Mouse (Mus musculus): Measurements from ENCODE around the gene Wdr35. TPM values are rescaled to one million over a fixed set of nuclear protein-coding genes. Genes with fewer than 3 reads are reported as not detected.
A peak's percentile ranks its signal among the peaks of the same experiment; 100 is the strongest.
"Not testable (repeated sequence)": the region's sequence is repeated elsewhere in the genome, so short reads cannot be mapped to it uniquely, and the experiment has no call there.

The Wdr35 gene
- polyA plus RNA-seq, 1 experiment from 2014 or later: 14.6 TPM

- H3K27me3 ChIP-seq (replicated peaks): no peaks in the 10 kb centered on the region
- H3K4me2 ChIP-seq: no peak overlapping the region
- H3K36me3 ChIP-seq: 0 out of 2 replicates have a peak, but pooled peaks cover 3% of the 10 kb centered on the region
- H3K4me3 ChIP-seq: no peak overlapping the region
- 83% methylated on average over 6 of the region's 6 CpGs for WGBS
- no peak overlapping the region for H3K9ac ChIP-seq
- H3K27ac ChIP-seq (ENCODE audit: poor library complexity, severe bottlenecking): no peak overlapping the region
- no peaks in the 10 kb centered on the region for H3K9me3 ChIP-seq (replicated peaks)
- no peak for ATAC-seq (ENCODE audit: insufficient number of reproducible peaks, low FRiP score)
- peaks cover 8% of the 10 kb centered on the region for H3K4me1 ChIP-seq (replicated peaks)
These were observed 34.1 kb downstream of the Wdr35 start for GRCm38 (mm10) chr12:9007811-9008210.

GRCm38 (mm10) chr12:9010311-9010710 is 36.6 kb downstream of the Wdr35 start:
- H3K27me3 ChIP-seq (replicated peaks): no peaks in the 10 kb centered on the region
- H3K9me3 ChIP-seq (replicated peaks): no peaks in the 10 kb centered on the region
- H3K36me3 ChIP-seq: 0 out of 2 replicates have a peak, but pooled peaks cover 5% of the 10 kb centered on the region
- ATAC-seq (ENCODE audit: insufficient number of reproducible peaks, low FRiP score): no peak
- H3K27ac ChIP-seq (ENCODE audit: poor library complexity, severe bottlenecking): no peak overlapping the region
- no peak overlapping the region for H3K4me3 ChIP-seq
- no peak overlapping the region for H3K9ac ChIP-seq
- H3K4me2 ChIP-seq: no peak overlapping the region
- H3K4me1 ChIP-seq (replicated peaks): peaks cover 8% of the 10 kb centered on the region
- 57% methylated on average over 4 of the region's 4 CpGs for WGBS

GRCm38 (mm10) chr12:9016376-9016775 is 42.7 kb downstream of the Wdr35 start:
- Histone ChIP-seq H3K9ac (no peak overlapping the region), H3K4me1 (replicated peaks) (no peaks in the 10 kb centered on the region), H3K4me3 (no peak overlapping the region), H3K27me3 (replicated peaks) (no peaks in the 10 kb centered on the region), H3K27ac (ENCODE audit: poor library complexity, severe bottlenecking) (no peak overlapping the region), H3K36me3 (peaks cover 13% of the 10 kb centered on the region; the same call in 1 of the 2 replicates), H3K4me2 (no peak overlapping the region), H3K9me3 (replicated peaks) (no peaks in the 10 kb centered on the region)
- 90% methylated on average over 9 of the region's 9 CpGs for WGBS
- ATAC-seq (ENCODE audit: insufficient number of reproducible peaks, low FRiP score): no peak

- H3K27me3 ChIP-seq (replicated peaks): no peaks in the 10 kb centered on the region
- H3K4me3 ChIP-seq: no peak overlapping the region
- no peak overlapping the region for H3K4me2 ChIP-seq
- peaks cover 8% of the 10 kb centered on the region; the same call in 1 of the 2 replicates for H3K36me3 ChIP-seq
- ATAC-seq (ENCODE audit: insufficient number of reproducible peaks, low FRiP score): no peak
- H3K27ac ChIP-seq (ENCODE audit: poor library complexity, severe bottlenecking): no peak overlapping the region
- no peaks in the 10 kb centered on the region for H3K9me3 ChIP-seq (replicated peaks)
- H3K9ac ChIP-seq: no peak overlapping the region
- H3K4me1 ChIP-seq (replicated peaks): no peaks in the 10 kb centered on the region
- 87% methylated on average over 8 of the region's 8 CpGs for WGBS
These were observed 46.7 kb downstream of the Wdr35 start for GRCm38 (mm10) chr12:9020431-9020830.

- Histone ChIP-seq H3K9ac (no peak overlapping the region), H3K27me3 (replicated peaks) (no peaks in the 10 kb centered on the region), H3K4me3 (no peak overlapping the region), H3K4me2 (no peak overlapping the region), H3K9me3 (replicated peaks) (no peaks in the 10 kb centered on the region), H3K4me1 (replicated peaks) (no peaks in the 10 kb centered on the region), H3K36me3 (peaks cover 8% of the 10 kb centered on the region; the same call in 1 of the 2 replicates), H3K27ac (ENCODE audit: poor library complexity, severe bottlenecking) (no peak overlapping the region)
- WGBS: 66% methylated on average over 3 of the region's 3 CpGs
- ATAC-seq (ENCODE audit: insufficient number of reproducible peaks, low FRiP score): no peak
These were observed 47.3 kb downstream of the Wdr35 start for GRCm38 (mm10) chr12:9020986-9021385.

- Histone ChIP-seq H3K9ac (no peak overlapping the region), H3K36me3 (peaks cover 4% of the 10 kb centered on the region; the same call in 1 of the 2 replicates), H3K4me2 (no peak overlapping the region), H3K27ac (ENCODE audit: poor library complexity, severe bottlenecking) (no peak overlapping the region), H3K4me3 (no peak overlapping the region), H3K9me3 (replicated peaks) (no peaks in the 10 kb centered on the region), H3K27me3 (replicated peaks) (no peaks in the 10 kb centered on the region), H3K4me1 (replicated peaks) (no peaks in the 10 kb centered on the region)
- no peak for ATAC-seq (ENCODE audit: insufficient number of reproducible peaks, low FRiP score)
- 38% methylated on average over 4 of the region's 4 CpGs for WGBS
These were observed 49.3 kb downstream of the Wdr35 start for GRCm38 (mm10) chr12:9023031-9023430.

GRCm38 (mm10) chr12:9024071-9024470 is 50.4 kb downstream of the Wdr35 start:
- no peak overlapping the region for H3K27ac ChIP-seq (ENCODE audit: poor library complexity, severe bottlenecking)
- H3K27me3 ChIP-seq (replicated peaks): no peaks in the 10 kb centered on the region
- H3K4me3 ChIP-seq: no peak overlapping the region
- H3K36me3 ChIP-seq: no peaks in the 10 kb centered on the region; the same call in 1 of the 2 replicates
- 86% methylated on average over 14 of the region's 14 CpGs for WGBS
- H3K4me1 ChIP-seq (replicated peaks): no peaks in the 10 kb centered on the region
- ATAC-seq (ENCODE audit: insufficient number of reproducible peaks, low FRiP score): no peak
- no peaks in the 10 kb centered on the region for H3K9me3 ChIP-seq (replicated peaks)
- H3K4me2 ChIP-seq: no peak overlapping the region
- H3K9ac ChIP-seq: no peak overlapping the region

- ATAC-seq (ENCODE audit: insufficient number of reproducible peaks, low FRiP score): no peak
- WGBS: 49% methylated on average over 13 of the region's 13 CpGs
- H3K27me3 ChIP-seq (replicated peaks): no peaks in the 10 kb centered on the region
- H3K36me3 ChIP-seq: no peaks in the 10 kb centered on the region; the same call in 1 of the 2 replicates
- no peak overlapping the region for H3K4me2 ChIP-seq
- H3K27ac ChIP-seq (ENCODE audit: poor library complexity, severe bottlenecking): no peak overlapping the region
- no peaks in the 10 kb centered on the region for H3K9me3 ChIP-seq (replicated peaks)
- no peak overlapping the region for H3K4me3 ChIP-seq
- no peaks in the 10 kb centered on the region for H3K4me1 ChIP-seq (replicated peaks)
- no peak overlapping the region for H3K9ac ChIP-seq
These were observed 51.0 kb downstream of the Wdr35 start for GRCm38 (mm10) chr12:9024736-9025135.

- ATAC-seq (ENCODE audit: insufficient number of reproducible peaks, low FRiP score): no peak
- Histone ChIP-seq H3K27me3 (replicated peaks) (no peaks in the 10 kb centered on the region), H3K4me3 (no peak overlapping the region), H3K4me1 (replicated peaks) (no peaks in the 10 kb centered on the region; the same call in 1 of the 2 replicates), H3K4me2 (no peak overlapping the region), H3K9ac (no peak overlapping the region), H3K9me3 (replicated peaks) (no peaks in the 10 kb centered on the region), H3K27ac (ENCODE audit: poor library complexity, severe bottlenecking) (no peak overlapping the region), H3K36me3 (no peaks in the 10 kb centered on the region; the same call in 1 of the 2 replicates)
These were observed 53.2 kb downstream of the Wdr35 start for GRCm38 (mm10) chr12:9026843-9027242.

GRCm38 (mm10) chr12:9028816-9029215 is 55.1 kb downstream of the Wdr35 start:
- not testable (repeated sequence) for ATAC-seq (ENCODE audit: insufficient number of reproducible peaks, low FRiP score); H3K9ac ChIP-seq; H3K4me1 ChIP-seq (replicated peaks); H3K4me3 ChIP-seq; H3K27me3 ChIP-seq (replicated peaks); H3K27ac ChIP-seq (ENCODE audit: poor library complexity, severe bottlenecking); H3K36me3 ChIP-seq; H3K4me2 ChIP-seq; H3K9me3 ChIP-seq (replicated peaks)
- WGBS: 86% methylated on average over 7 of the region's 7 CpGs

- Histone ChIP-seq H3K27me3 (replicated peaks) (no peaks in the 10 kb centered on the region), H3K4me2 (peak overlapping the region; percentile 68), H3K9ac (no peak overlapping the region), H3K4me3 (peak overlapping the region; percentile 68), H3K36me3 (no peaks in the 10 kb centered on the region; the same call in 1 of the 2 replicates), H3K4me1 (replicated peaks) (no peaks in the 10 kb centered on the region; the same call in 1 of the 2 replicates), H3K9me3 (replicated peaks) (no peaks in the 10 kb centered on the region), H3K27ac (ENCODE audit: poor library complexity, severe bottlenecking) (peak overlapping the region; percentile 91; the same call in 1 of the 2 replicates)
- 46% methylated on average over 4 of the region's 4 CpGs for WGBS
- ATAC-seq (ENCODE audit: insufficient number of reproducible peaks, low FRiP score): peak; percentile 30
These were observed 55.8 kb downstream of the Wdr35 start for GRCm38 (mm10) chr12:9029506-9029887.

Data from heart, embryonic 12.5 days (tissue).